Mouse (Mus musculus) intestine, embryonic 16.5 days (tissue): ENCODE data around the gene Epop. TPM values are rescaled to one million over a fixed set of nuclear protein-coding genes. Genes with fewer than 3 reads are reported as not detected.
"Not testable (repeated sequence)": the region's sequence is repeated elsewhere in the genome, so short reads cannot be mapped to it uniquely, and the experiment has no call there.

Experiments
- ATAC-seq: fragments of 200-750 bp; cut with Nextera tagmentation; 2 replicates; pipeline ENCODE4 v1.8.0; 2017; ENCODE audit warnings: moderate TSS enrichment, moderate library complexity
- H3K27ac ChIP-seq: fragments of 300-500 bp; sonication (generic); 2 replicates; pipeline ENCODE4 v1.5.1; 2014; ENCODE audit warnings: mild to moderate bottlenecking, low read length
- H3K27me3 ChIP-seq: fragments of 300-500 bp; sonication (generic); replicated peaks from 2 replicates; pipeline ENCODE4 v1.6.1; 2014; ENCODE audit warnings: low read length, control low read depth, mixed read lengths; ENCODE audit not compliant: control insufficient read depth, insufficient read depth
- H3K36me3 ChIP-seq: fragments of 300-500 bp; sonication (generic); 2 replicates; pipeline ENCODE4 v1.6.1; 2014; ENCODE audit warnings: low read length, control low read depth; ENCODE audit not compliant: control insufficient read depth, insufficient read depth
- H3K4me1 ChIP-seq: fragments of 300-500 bp; sonication (generic); 2 replicates; pipeline ENCODE4 v1.6.1; 2014; ENCODE audit warnings: low read length, control low read depth, mixed read lengths; ENCODE audit not compliant: control insufficient read depth, insufficient read depth
- H3K4me2 ChIP-seq: fragments of 300-500 bp; sonication (generic); 2 replicates; pipeline ENCODE4 v1.6.1; 2014; ENCODE audit warnings: low read depth, low read length, control low read depth
- H3K4me3 ChIP-seq: fragments of 300-500 bp; sonication (generic); 2 replicates; pipeline ENCODE4 v1.5.1; 2014; ENCODE audit warnings: mild to moderate bottlenecking, low read length
- H3K9ac ChIP-seq: fragments of 300-500 bp; sonication (generic); 2 replicates; pipeline ENCODE4 v1.6.1; 2014; ENCODE audit warnings: low read depth, low read length
- H3K9me3 ChIP-seq: fragments of 300-500 bp; sonication (generic); 2 replicates; pipeline ENCODE4 v1.6.1; 2016; ENCODE audit warnings: low read length, control low read depth; ENCODE audit not compliant: control insufficient read depth
- WGBS: fragments of 180-500 bp; shearing (Covaris S2); extraction: QIAGEN DNeasy Blood & Tissue Kit; methylation state at CpG from one replicate; pipeline ENCODE4 v1.1.7; 2014; 5-methylcytosine and 5-hydroxymethylcytosine counted together
- polyA plus RNA-seq: library from polyadenylated mRNA; unstranded; fragments of >200 nt; fragmentation: Nextera tagmentation; extraction: Ambion mirVana; gene quantifications from 2 replicates; pipeline ENCODE4 v1.2.1, GENCODE M21; 2015

Epop gene
- polyA plus RNA-seq, 1 experiment from 2014 or later = 1.1 TPM

DNA sequence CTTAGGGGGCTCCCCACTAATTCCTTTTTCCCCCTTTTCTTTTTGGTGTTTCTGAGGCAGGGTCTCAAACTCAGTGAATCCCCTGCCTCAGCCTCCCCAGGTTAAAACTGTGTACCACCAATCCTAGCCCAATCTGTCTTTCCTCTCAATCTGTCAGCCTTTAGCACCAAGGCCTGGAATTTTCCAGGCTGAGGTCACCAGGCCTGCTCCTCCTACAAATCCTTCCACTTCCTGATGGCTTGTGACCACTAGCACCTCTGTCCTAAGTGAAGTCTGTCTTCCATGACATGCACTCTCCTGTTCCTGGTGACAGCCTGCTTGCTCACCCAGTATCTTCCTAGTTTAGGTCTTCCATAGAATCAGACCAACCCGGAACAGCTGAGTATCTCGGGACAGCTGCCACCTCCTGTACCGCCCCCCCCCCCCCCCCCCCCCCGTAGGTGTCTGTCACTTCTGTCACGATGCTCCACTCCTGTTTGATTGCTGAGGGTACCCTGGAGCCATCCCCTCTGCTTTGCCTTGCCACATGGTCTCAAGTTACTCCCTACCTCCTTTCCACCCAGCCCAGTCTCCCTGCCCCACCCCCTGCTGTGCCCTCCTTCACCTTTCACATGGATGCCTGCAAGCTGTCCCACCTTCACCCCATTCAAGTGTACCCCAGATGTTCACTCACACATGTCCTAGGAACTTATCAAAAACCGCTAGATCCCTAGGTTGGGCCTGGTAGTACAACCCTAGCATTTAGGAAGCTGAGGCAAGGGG, 27.9 kb upstream of the Epop start:
- Histone ChIP-seq H3K9me3 (no peaks in the 10 kb centered on the region), H3K36me3 (no peaks in the 10 kb centered on the region; the same call in 1 of the 2 replicates), H3K27ac (no peak overlapping the region), H3K9ac (no peak overlapping the region; the same call in 1 of the 2 replicates), H3K4me2 (no peak overlapping the region), H3K4me3 (no peak overlapping the region), H3K4me1 (peaks cover 29% of the 10 kb centered on the region), H3K27me3 (0 out of 2 replicates have a peak, but pooled peaks cover 4% of the 10 kb centered on the region)
- ATAC-seq = no peak
- 45% methylated on average over 6 of the region's 6 CpGs for WGBS

DNA sequence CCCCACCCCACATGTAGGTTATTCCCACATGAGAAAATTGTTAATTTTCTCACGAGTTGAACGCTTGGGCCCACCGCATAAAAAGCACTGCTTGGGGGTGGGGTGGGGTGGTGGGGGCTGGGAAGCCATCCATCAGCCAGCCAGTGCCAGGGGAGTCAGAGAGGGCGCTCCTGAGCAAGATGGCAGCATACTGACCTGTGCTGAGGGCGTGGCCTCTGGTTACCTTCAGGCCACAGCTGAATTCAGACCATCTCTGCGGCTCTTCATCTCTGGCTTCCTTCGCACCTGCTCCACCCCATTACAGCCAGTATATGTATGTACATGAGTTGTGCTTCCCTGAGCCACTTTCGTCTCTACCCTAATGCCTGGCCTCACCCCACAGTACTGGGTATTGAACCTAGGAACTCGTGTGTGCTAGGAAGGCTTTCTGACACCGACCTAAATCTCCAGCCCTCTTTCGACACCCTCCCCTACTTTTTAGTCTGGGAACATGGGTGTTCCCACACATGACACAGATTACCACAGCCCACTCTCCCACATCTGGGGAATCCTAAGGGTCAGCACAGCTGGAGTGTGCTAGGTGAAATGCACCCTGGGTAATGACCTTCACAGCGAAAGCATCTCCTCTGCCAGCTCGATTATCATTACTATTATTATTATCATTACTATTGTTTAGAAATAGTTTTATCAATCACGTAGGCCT, 26.9 kb upstream of the Epop start:
- Histone ChIP-seq H3K27ac (no peak overlapping the region), H3K36me3 (no peaks in the 10 kb centered on the region; the same call in 1 of the 2 replicates), H3K9me3 (no peaks in the 10 kb centered on the region), H3K4me2 (no peak overlapping the region), H3K27me3 (no peaks in the 10 kb centered on the region), H3K9ac (no peak overlapping the region), H3K4me1 (peaks cover 22% of the 10 kb centered on the region), H3K4me3 (no peak overlapping the region)
- ATAC-seq = no peak
- WGBS = 76% methylated on average over 14 of the region's 14 CpGs

DNA sequence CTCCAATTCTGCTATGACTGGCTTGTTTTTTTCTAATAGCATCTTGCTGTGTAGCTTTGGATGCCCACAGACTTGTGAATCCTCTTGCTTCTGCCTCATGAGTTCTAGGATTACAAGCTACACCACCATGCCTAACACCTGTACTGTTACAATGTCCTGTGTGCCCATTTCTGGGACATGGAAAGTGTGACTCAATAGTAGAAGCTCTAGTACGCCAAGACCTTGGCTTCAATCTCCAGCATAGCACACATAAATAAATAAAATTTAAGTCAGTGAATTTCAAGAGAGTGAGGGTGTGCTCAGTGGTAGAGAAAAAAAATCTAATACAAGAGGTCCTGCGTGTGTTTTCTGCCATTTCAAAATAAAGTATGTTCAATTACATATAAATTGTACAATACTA, 24.7 kb upstream of the Epop start:
- Histone ChIP-seq H3K27ac (no peak overlapping the region), H3K27me3 (no peaks in the 10 kb centered on the region), H3K4me2 (no peak overlapping the region), H3K9me3 (no peaks in the 10 kb centered on the region), H3K4me1 (peaks cover 9% of the 10 kb centered on the region), H3K36me3 (no peaks in the 10 kb centered on the region; the same call in 1 of the 2 replicates), H3K9ac (no peak overlapping the region), H3K4me3 (no peak overlapping the region)
- no peak for ATAC-seq
- 84% methylated on average over 2 of the region's 2 CpGs for WGBS

DNA sequence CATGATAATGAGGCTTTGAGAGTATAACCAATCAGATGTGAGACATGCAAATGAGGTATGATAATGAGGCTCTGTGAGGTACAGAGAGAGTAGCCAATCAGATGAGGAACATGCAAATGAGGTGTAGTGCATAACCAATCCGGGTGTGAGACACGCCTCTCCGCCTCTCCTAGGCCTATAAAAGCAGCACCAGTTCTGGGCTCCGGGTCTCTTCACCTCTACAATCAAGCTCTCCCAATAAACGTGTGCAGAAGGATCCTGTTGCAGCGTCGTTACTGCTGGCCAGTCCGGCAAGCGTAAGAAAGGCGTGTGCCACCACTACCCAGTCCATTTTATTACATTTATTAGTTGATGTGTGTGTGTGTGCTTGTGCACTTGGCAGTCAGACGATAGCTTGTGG, 23.9 kb upstream of the Epop start:
- H3K4me3 ChIP-seq, H3K27me3 ChIP-seq, H3K9me3 ChIP-seq, ATAC-seq, H3K4me1 ChIP-seq, H3K9ac ChIP-seq, H3K36me3 ChIP-seq, H3K27ac ChIP-seq, H3K4me2 ChIP-seq: not testable (repeated sequence)
- 89% methylated on average over 11 of the region's 11 CpGs for WGBS

DNA sequence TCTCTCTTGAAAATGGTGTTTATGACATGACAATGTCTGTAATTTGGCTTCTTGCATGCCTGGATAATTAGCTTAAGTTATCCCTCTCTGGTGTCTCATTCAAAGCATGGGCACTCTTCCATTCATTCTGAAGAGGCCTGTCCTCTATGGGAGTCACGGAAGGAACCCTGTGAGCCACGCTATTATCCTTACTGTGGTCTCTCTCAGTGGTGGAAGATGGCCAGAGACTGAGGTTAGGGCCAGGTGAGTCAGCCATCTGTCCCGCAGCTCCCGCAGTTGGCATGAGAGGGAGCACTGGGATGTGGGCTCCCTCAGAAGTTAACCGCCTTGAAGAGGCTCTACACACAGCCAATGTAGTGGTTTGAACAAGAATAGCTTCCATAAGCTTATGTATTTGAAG, 20.8 kb upstream of the Epop start:
- no peak overlapping the region for H3K4me2 ChIP-seq
- no peak overlapping the region for H3K27ac ChIP-seq
- no peak for ATAC-seq
- H3K27me3 ChIP-seq = no peaks in the 10 kb centered on the region
- WGBS = 61% methylated on average over 5 of the region's 5 CpGs
- no peaks in the 10 kb centered on the region for H3K4me1 ChIP-seq
- H3K4me3 ChIP-seq = no peak overlapping the region
- no peaks in the 10 kb centered on the region for H3K9me3 ChIP-seq
- no peak overlapping the region for H3K9ac ChIP-seq
- H3K36me3 ChIP-seq = no peaks in the 10 kb centered on the region

DNA sequence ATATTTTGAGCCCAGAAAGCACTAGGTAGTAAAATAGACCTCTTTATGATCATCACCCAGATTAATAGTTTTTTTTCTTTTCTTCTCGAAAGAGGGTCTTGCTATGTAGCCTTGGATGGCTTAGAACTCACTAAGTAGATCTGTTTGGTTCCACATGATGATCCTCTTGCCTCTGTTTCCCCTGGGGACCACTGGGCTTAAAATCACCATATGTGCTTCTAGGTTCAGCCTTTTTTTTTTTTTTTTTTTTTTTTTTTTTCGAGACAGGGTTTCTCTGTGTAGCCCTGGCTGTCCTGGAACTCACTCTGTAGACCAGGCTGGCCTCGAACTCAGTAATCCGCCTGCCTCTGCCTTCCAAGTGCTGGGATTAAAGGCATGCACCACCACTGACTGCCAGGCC, 19.0 kb upstream of the Epop start:
- not testable (repeated sequence) for H3K36me3 ChIP-seq, H3K4me2 ChIP-seq, H3K9ac ChIP-seq, H3K4me1 ChIP-seq, H3K27me3 ChIP-seq, H3K9me3 ChIP-seq, ATAC-seq, H3K4me3 ChIP-seq, H3K27ac ChIP-seq
- 92% methylated on average over 3 of the region's 4 CpGs for WGBS

DNA sequence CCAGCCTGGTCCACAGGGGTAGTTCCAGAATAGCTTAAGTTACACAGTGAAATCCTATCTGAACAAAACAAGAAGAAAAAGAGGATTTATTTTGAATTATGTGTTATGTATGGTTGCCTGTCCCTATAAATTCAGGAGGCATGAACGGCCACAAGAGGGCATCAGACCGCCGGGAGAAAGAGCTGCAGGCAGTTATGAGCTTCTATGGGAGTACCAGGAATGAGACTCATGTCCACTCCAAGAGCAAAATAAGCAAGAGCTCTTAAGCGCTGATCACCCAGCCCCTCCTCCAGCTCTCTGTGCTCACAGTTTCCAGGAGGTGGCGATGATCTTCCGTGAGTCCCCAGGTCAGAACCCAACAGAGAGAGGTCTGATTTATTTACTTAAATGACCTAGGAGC, 15.3 kb upstream of the Epop start:
- H3K27me3 ChIP-seq = no peaks in the 10 kb centered on the region
- H3K9ac ChIP-seq = no peak overlapping the region
- no peak overlapping the region for H3K4me2 ChIP-seq
- no peaks in the 10 kb centered on the region for H3K36me3 ChIP-seq
- WGBS = 6% methylated on average over 6 of the region's 6 CpGs
- no peak for ATAC-seq
- no peak overlapping the region for H3K27ac ChIP-seq
- no peak overlapping the region for H3K4me3 ChIP-seq
- no peaks in the 10 kb centered on the region for H3K9me3 ChIP-seq
- H3K4me1 ChIP-seq = no peaks in the 10 kb centered on the region

DNA sequence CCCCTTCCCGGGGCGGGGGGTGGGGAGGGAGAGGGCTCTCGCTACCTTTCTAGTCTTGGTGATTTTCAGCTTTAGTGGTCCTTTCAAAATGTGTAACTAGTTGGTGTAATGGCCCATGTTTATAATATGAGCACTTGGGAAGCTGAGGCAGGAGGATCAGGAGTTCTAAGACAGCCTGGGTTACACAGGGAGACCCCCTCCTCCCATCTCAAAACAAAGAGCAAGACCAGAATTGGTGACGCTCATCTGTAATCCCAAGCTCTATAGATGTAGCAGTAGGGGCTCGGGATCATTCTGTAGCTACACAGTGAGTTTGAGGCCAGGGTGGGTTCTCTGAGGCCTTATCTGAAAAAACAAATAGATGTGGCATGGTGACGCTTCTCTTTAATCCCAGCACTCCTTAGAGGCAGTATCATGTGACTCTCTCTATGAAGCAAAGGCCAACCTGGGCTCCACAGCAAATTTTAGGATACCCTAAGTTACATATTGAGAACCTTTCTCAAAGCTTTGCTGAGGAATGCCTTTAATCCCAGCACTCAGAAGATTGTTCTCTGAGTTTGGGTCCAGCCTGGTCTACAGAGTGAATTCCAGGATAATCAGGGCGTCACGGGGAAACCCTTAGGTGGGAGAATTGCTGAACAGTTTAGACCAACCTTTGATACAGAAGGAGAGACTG, 14.0 kb upstream of the Epop start:
- 74% methylated on average over 8 of the region's 8 CpGs for WGBS
- Histone ChIP-seq H3K4me1 (no peaks in the 10 kb centered on the region), H3K36me3 (no peaks in the 10 kb centered on the region), H3K9ac (no peak overlapping the region), H3K9me3 (no peaks in the 10 kb centered on the region), H3K27me3 (no peaks in the 10 kb centered on the region), H3K4me2 (no peak overlapping the region), H3K27ac (no peak overlapping the region), H3K4me3 (no peak overlapping the region)
- ATAC-seq = no peak

DNA sequence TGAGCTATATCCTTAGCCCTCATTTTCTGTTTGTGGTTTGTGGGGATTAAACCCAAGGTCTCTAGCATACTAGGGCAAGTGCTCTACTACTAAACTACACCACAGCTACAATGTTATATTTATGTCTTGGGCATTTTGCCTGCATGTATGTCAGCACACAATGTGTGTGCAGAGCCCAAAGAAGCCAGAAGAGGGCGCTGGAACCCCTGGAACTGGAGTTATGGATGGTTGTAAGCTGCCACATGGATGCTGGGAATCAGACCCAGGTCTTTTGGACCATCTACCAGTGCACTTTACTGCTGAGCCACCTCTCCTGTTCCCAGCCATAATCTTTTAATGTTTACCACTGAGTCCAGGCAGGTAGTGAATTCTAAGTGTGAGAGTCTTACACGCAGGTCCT, 13.2 kb upstream of the Epop start:
- Histone ChIP-seq H3K4me3 (no peak overlapping the region), H3K4me2 (no peak overlapping the region), H3K4me1 (no peaks in the 10 kb centered on the region), H3K27ac (no peak overlapping the region), H3K9ac (no peak overlapping the region), H3K27me3 (no peaks in the 10 kb centered on the region), H3K36me3 (no peaks in the 10 kb centered on the region), H3K9me3 (no peaks in the 10 kb centered on the region)
- no peak for ATAC-seq
- 50% methylated on average over 2 of the region's 2 CpGs for WGBS
